Mouse (Mus musculus) liver, adult 2 months (tissue): ENCODE results near the gene Dydc1. TPM values are rescaled to one million over a fixed set of nuclear protein-coding genes. Genes with fewer than 3 reads are reported as not detected.

Source experiments
- DNase-seq: peaks from one replicate; pipeline ENCODE4 v3.0.0-alpha.2; 2011; ENCODE audit warnings: low read depth, low spot score; ENCODE audit errors: extremely low read depth
- H3K27ac ChIP-seq: fragments of 200-500 bp; replicated peaks from 2 replicates; pipeline ENCODE4 v1.5.1; 2012; ENCODE audit warnings: low read depth, mild to moderate bottlenecking, control low read depth, inconsistent platforms, low read length; ENCODE audit not compliant: insufficient read depth
- H3K27me3 ChIP-seq: fragments of 200-500 bp; 2 replicates; pipeline ENCODE4 v1.6.1; 2012; ENCODE audit warnings: mild to moderate bottlenecking, moderate library complexity, low read length, inconsistent platforms; ENCODE audit not compliant: control insufficient read depth, insufficient read depth
- H3K36me3 ChIP-seq: fragments of 200-500 bp; 2 replicates; pipeline ENCODE4 v1.6.1; 2012; ENCODE audit warnings: low read length, inconsistent platforms; ENCODE audit not compliant: control insufficient read depth, insufficient read depth
- H3K4me1 ChIP-seq: fragments of 200-500 bp; 2 replicates; pipeline ENCODE4 v1.6.1; 2011; ENCODE audit warnings: low read length; ENCODE audit not compliant: control insufficient read depth, insufficient read depth
- H3K4me3 ChIP-seq: fragments of 200-500 bp; 2 replicates; pipeline ENCODE4 v1.5.1; 2011; ENCODE audit warnings: low read depth, mild to moderate bottlenecking, control low read depth, low read length, moderate library complexity; ENCODE audit not compliant: insufficient read depth
- H3K79me2 ChIP-seq: fragments of 200-500 bp; 2 replicates; pipeline ENCODE4 v1.6.1; 2012; ENCODE audit warnings: inconsistent platforms, mild to moderate bottlenecking, low read length, moderate library complexity; ENCODE audit not compliant: control insufficient read depth, insufficient read depth
- H3K9ac ChIP-seq: fragments of 200-500 bp; 2 replicates; pipeline ENCODE4 v1.6.1; 2012; ENCODE audit warnings: low read depth, mild to moderate bottlenecking, control low read depth, inconsistent platforms, low read length
- CTCF ChIP-seq: fragments of 200-500 bp; IDR thresholded peaks from 2 replicates; pipeline ENCODE4 v1.5.1; 2011; ENCODE audit warnings: low read depth, low read length, control low read depth
- POLR2A ChIP-seq: fragments of 200-500 bp; IDR thresholded peaks from 2 replicates; pipeline ENCODE4 v1.6.1; 2011; ENCODE audit warnings: low read length, control low read depth; ENCODE audit not compliant: insufficient read depth; ENCODE audit errors: extremely low read depth
- WGBS: fragments of 180-500 bp; shearing (Covaris S2); methylation state at CpG from one replicate; pipeline ENCODE4 v1.1.7; 2018; 5-methylcytosine and 5-hydroxymethylcytosine counted together
- polyA plus RNA-seq: library from polyadenylated mRNA; depleted of rRNA; stranded (reverse); fragments of >200 nt; gene quantifications from 2 replicates; pipeline ENCODE4 v1.2.3, GENCODE M21; 2012
- total RNA-seq: library from RNA; depleted of rRNA; stranded (reverse); fragments of >200 nt; gene quantifications from 2 replicates; pipeline ENCODE4 v1.2.3, GENCODE M21; 2014

Dydc1 gene
- total and polyA plus RNA-seq, 2 experiments, result not detected

DNA sequence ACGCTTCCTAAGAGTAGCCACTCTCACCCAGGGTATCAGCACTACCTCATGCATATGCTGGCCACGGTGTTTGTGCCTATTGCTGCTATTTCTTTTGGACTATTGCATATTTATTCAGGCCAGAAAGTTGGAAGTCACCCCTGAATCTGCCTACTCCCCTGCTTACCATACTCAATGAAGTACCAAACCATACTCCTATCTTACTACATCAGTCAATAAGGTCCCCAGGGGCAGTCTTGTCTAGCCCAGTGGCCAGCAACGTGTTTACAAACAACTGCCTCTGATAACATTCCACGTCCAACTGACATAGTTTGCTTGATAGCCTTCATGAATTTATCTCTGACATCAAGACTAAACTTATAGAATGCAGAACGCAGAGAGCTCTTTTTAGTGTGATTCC, 28.5 kb downstream of the Dydc1 start:
- Histone ChIP-seq H3K36me3 (peaks cover 7% of the 10 kb centered on the region; the same call in 1 of the 2 replicates), H3K4me3 (no peak overlapping the region), H3K27ac (peak overlapping the region; percentile 97), H3K27me3 (no peaks in the 10 kb centered on the region), H3K9ac (peak overlapping the region; percentile 60), H3K4me1 (peaks cover 27% of the 10 kb centered on the region), H3K79me2 (peaks cover 8% of the 10 kb centered on the region; the same call in 1 of the 2 replicates)
- peak; percentile 78 for DNase-seq
- WGBS, result 25% methylated on average over 5 of the region's 5 CpGs
- no peak for TF ChIP-seq CTCF
- TF ChIP-seq POLR2A, result no peak

DNA sequence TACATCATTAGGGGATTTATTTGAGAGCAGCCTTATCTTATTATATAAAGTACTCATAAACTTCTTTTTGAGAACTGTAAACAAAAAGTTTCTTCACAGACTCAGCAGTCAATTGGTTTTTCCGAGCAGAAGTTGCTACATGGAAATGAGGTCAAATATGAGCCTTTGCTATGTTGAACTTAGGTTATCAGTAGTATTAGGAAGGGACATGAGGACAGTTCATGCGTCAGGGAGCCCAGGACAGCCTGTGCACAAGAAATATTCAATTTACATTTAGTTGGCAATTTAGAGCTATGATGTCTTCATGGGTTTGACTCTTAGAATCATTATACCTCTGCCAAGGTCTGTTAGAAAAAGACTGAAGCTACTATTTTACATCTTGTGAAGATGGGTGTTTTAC, 29.6 kb downstream of the Dydc1 start:
- DNase-seq, result peak; percentile 97
- TF ChIP-seq CTCF (no peak), POLR2A (no peak)
- no peaks in the 10 kb centered on the region for H3K27me3 ChIP-seq
- WGBS, result 4% methylated on average over 2 of the region's 2 CpGs
- H3K4me3 ChIP-seq, result no peak overlapping the region
- peaks cover 17% of the 10 kb centered on the region for H3K36me3 ChIP-seq
- H3K27ac ChIP-seq, result peak overlapping the region; percentile 62; the same call in 1 of the 2 replicates
- no peak overlapping the region for H3K9ac ChIP-seq
- peaks cover 14% of the 10 kb centered on the region; the same call in 1 of the 2 replicates for H3K79me2 ChIP-seq
- peaks cover 27% of the 10 kb centered on the region for H3K4me1 ChIP-seq

DNA sequence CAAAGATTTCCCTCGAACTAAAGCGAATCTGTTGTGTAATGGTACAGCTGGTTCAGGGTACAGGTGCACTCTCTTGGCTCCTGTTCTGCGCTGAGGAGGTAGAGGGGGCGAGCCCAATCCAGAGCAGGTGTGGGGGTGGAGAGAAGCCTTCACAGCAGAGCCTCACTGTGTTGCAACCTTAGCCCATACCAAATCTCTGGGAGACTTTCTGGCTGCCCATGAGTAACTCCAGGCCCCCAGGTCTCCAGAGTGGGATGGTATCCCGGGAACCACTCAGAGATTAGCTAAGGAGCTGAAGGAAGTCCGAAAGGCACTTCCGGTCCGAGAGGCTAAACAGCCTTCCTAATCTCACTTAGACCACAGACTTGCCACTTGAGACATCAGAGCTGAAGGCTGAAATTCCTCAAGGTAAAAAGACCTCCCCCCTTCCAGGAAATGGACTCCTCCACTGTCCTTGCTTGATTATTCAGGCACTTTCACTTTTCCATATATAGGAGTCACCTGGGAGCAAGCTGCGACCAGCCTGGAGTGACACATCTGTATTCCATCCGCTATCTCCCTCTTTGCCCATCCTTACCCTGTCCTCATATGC, 32.2 kb downstream of the Dydc1 start, which contains the start of gene Mat1a:
Gene Mat1a (plus strand): TSS at position 183 of the 592 bp plus-strand sequence.
- WGBS, result 15% methylated on average over 10 of the region's 10 CpGs
- DNase-seq, result peak; percentile 97
- H3K27ac ChIP-seq, result peak within 1 kb of the TSS; percentile 97
- H3K79me2 ChIP-seq, result peaks cover 14% of the 10 kb centered on the region; the same call in 1 of the 2 replicates
- H3K27me3 ChIP-seq, result no peaks in the 10 kb centered on the region
- peaks cover 15% of the 10 kb centered on the region; the same call in 1 of the 2 replicates for H3K4me1 ChIP-seq
- H3K4me3 ChIP-seq, result peak within 1 kb of the TSS; percentile 79
- TF ChIP-seq POLR2A (0 out of 2 replicates have a peak, but pooled peaks have one; percentile 54), CTCF (no peak)
- H3K36me3 ChIP-seq, result peaks cover 40% of the 10 kb centered on the region
- H3K9ac ChIP-seq, result peak within 1 kb of the TSS; percentile 97

DNA sequence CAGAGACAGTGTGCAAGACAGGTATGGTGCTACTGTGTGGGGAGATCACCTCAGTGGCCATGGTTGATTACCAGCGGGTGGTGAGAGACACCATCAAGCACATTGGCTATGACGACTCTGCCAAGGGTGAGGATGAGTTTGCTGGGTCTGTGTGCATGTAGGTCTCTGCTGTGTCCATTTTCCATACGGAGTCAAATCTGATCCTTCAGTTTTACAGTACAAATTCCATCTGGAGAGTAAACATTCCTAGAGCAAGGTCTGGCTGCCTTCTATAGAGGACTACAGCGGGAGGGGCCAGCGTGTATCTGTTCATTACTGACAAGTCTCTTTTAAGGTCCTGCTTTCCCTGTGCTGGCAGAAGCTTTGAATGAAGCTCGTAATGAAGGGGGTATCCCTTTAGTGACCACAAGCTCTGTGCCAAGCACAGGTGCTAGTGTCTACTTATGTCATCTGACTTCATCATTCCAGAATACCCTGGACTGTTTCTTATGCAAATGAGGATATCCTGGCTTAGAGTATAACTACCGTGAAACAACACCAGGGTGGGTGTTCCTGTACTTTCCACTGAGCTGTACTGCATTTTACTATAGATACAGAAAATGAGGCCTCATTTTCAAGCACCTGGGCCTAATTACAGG, 38.4 kb downstream of the Dydc1 start:
- Histone ChIP-seq H3K4me1 (peaks cover 26% of the 10 kb centered on the region), H3K9ac (peak overlapping the region; percentile 43), H3K27me3 (no peaks in the 10 kb centered on the region), H3K36me3 (peaks cover 85% of the 10 kb centered on the region), H3K79me2 (peaks cover 6% of the 10 kb centered on the region; the same call in 1 of the 2 replicates), H3K4me3 (peak overlapping the region; percentile 1; the same call in 1 of the 2 replicates), H3K27ac (peak overlapping the region; percentile 69)
- TF ChIP-seq CTCF (no peak), POLR2A (no peak)
- DNase-seq, result peak; percentile 74
- 22% methylated on average over 7 of the region's 7 CpGs for WGBS

DNA sequence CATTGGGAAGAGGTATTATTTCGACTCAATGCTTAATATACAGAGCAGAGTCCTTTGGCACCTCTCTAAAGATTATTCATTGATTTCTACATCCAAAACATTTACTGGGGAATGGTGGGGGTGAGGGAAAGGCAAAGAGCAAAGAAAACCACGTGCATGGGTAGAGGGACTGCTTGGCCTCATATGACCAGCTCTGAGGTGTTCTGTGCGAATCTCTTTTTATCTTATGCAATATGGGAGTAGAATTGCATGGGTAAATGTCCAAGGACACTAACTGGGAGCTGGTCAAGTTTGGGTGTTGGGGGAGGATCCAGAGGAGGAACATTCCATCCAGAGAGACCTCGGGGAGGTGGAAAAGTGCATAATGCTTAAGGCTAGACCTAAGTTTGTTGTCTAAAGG, 40.2 kb downstream of the Dydc1 start:
- H3K4me3 ChIP-seq, result no peak overlapping the region
- H3K36me3 ChIP-seq, result peaks cover 85% of the 10 kb centered on the region
- H3K9ac ChIP-seq, result peak overlapping the region; percentile 66; the same call in 1 of the 2 replicates
- 12% methylated on average over 4 of the region's 4 CpGs for WGBS
- peaks cover 31% of the 10 kb centered on the region for H3K4me1 ChIP-seq
- H3K27me3 ChIP-seq, result no peaks in the 10 kb centered on the region
- DNase-seq, result peak; percentile 98
- TF ChIP-seq CTCF (no peak), POLR2A (no peak)
- H3K27ac ChIP-seq, result peak overlapping the region; percentile 98
- H3K79me2 ChIP-seq, result no peaks in the 10 kb centered on the region; the same call in 1 of the 2 replicates

DNA sequence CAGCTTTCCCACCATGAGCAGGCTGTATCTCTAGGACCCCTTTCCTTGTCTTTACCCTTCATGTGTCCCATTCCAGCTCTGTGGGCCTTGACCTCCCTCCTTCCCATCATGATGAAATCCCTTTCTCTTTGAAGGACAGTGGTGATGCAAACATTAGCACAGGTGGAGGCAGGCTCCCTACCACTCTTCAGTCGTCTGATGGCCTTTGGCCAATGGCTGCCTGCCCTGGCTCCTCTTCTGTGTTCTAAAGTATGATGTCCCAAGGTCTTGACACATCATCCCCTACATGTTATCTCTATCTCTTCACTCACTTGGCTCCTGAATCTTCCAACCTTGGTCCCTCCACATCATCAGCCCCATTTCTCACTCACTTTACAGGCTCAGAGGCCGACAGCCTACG, 43.6 kb downstream of the Dydc1 start:
- peak; percentile 92 for DNase-seq
- no peak overlapping the region for H3K4me3 ChIP-seq

More for the DNA sequence above, 43.6 kb downstream of the Dydc1 start:
- TF ChIP-seq POLR2A, result no peak
- no peak for TF ChIP-seq CTCF
- H3K4me1 ChIP-seq, result peaks cover 24% of the 10 kb centered on the region
- H3K27me3 ChIP-seq, result no peaks in the 10 kb centered on the region
- no peaks in the 10 kb centered on the region for H3K79me2 ChIP-seq
- H3K27ac ChIP-seq, result peak overlapping the region; percentile 89
- 26% methylated on average over 3 of the region's 3 CpGs for WGBS
- peak overlapping the region; percentile 56 for H3K9ac ChIP-seq
- peaks cover 88% of the 10 kb centered on the region for H3K36me3 ChIP-seq
